Mouse (Mus musculus) adipocyte (in vitro differentiated cells): ENCODE data around the gene Rnf207.

ENCODE experiments used
- DNase-seq: peaks from one replicate; pipeline ENCODE4 v3.0.0-alpha.2; 2016; ENCODE audit warnings: low spot score

The Rnf207 gene

GRCm38 (mm10) chr4:152318517-152319234 is at the start of gene Rnf207:
Gene Rnf207, minus strand, starts transcription at chr4:152318993.
- DNase-seq: peak; percentile 38

GRCm38 (mm10) chr4:152365228-152365627 is 46.4 kb upstream of the Rnf207 start:
- DNase-seq: no peak

- DNase-seq: no peak
Measured at GRCm38 (mm10) chr4:152362180-152362579, 43.4 kb upstream of the Rnf207 start.

- DNase-seq: no peak
Measured at GRCm38 (mm10) chr4:152360855-152361254, 42.1 kb upstream of the Rnf207 start.

GRCm38 (mm10) chr4:152359700-152360099 is 40.9 kb upstream of the Rnf207 start:
- DNase-seq: no peak

GRCm38 (mm10) chr4:152355672-152356071 is 36.9 kb upstream of the Rnf207 start:
- DNase-seq: no peak

GRCm38 (mm10) chr4:152353886-152354637 is 35.3 kb upstream of the Rnf207 start:
- no peak for DNase-seq

GRCm38 (mm10) chr4:152351422-152352305 is 32.9 kb upstream of the Rnf207 start:
- peak; percentile 34 for DNase-seq

- no peak for DNase-seq
Measured at GRCm38 (mm10) chr4:152350722-152351421, 32.1 kb upstream of the Rnf207 start.

GRCm38 (mm10) chr4:152349837-152350381 is 31.1 kb upstream of the Rnf207 start:
- no peak for DNase-seq

- DNase-seq: peak; percentile 76
Measured at GRCm38 (mm10) chr4:152345120-152345889, 26.5 kb upstream of the Rnf207 start.

GRCm38 (mm10) chr4:152344651-152345050 is 25.9 kb upstream of the Rnf207 start:
- no peak for DNase-seq

GRCm38 (mm10) chr4:152343296-152343695 is 24.5 kb upstream of the Rnf207 start:
- DNase-seq: peak; percentile 33

- DNase-seq: no peak
Measured at GRCm38 (mm10) chr4:152340584-152341284, 21.9 kb upstream of the Rnf207 start.

GRCm38 (mm10) chr4:152339293-152339790 is 20.5 kb upstream of the Rnf207 start:
- DNase-seq: no peak

- no peak for DNase-seq
Measured at GRCm38 (mm10) chr4:152338419-152339292, 19.9 kb upstream of the Rnf207 start, which contains the start of gene Chd5. Gene Chd5, plus strand, starts transcription at chr4:152338651.

GRCm38 (mm10) chr4:152337772-152338171 is 19.0 kb upstream of the Rnf207 start:
- DNase-seq: no peak

- no peak for DNase-seq
Measured at GRCm38 (mm10) chr4:152333587-152333986, 14.8 kb upstream of the Rnf207 start.

GRCm38 (mm10) chr4:152332952-152333351 is 14.2 kb upstream of the Rnf207 start:
- peak; percentile 68 for DNase-seq
